Mouse (Mus musculus): ENCODE data around the gene Zbtb26. TPM values are rescaled to one million over a fixed set of nuclear protein-coding genes. Genes with fewer than 3 reads are reported as not detected.

Zbtb26 gene
- polyA plus RNA-seq, 1 experiment from 2014 or later = 1.6 TPM

GRCm38 (mm10) chr2:37479559-37479958 lies 36.6 kb upstream of the Zbtb26 start:
- ATAC-seq = no peak
- H3K36me3 ChIP-seq (ENCODE audit: control insufficient read depth, insufficient read depth) = peaks cover 43% of the 10 kb centered on the region
- H3K4me3 ChIP-seq (ENCODE audit: low read depth, low read length) = no peak overlapping the region
- no peak overlapping the region for H3K4me2 ChIP-seq (replicated peaks; ENCODE audit: low read depth)
- H3K27ac ChIP-seq (ENCODE audit: low read depth, low read length) = no peak overlapping the region
- no peaks in the 10 kb centered on the region for H3K4me1 ChIP-seq (replicated peaks; ENCODE audit: control insufficient read depth, insufficient read depth, low read length)
- no peak overlapping the region for H3K9ac ChIP-seq (ENCODE audit: low read depth, low read length)
- H3K9me3 ChIP-seq (ENCODE audit: control insufficient read depth) = no peaks in the 10 kb centered on the region
- no peaks in the 10 kb centered on the region for H3K27me3 ChIP-seq (replicated peaks; ENCODE audit: control insufficient read depth, insufficient read depth, low read length)
- TF ChIP-seq CTCF (IDR thresholded peaks at IDR 0.05; ENCODE audit: low read depth) = no peak

DNA sequence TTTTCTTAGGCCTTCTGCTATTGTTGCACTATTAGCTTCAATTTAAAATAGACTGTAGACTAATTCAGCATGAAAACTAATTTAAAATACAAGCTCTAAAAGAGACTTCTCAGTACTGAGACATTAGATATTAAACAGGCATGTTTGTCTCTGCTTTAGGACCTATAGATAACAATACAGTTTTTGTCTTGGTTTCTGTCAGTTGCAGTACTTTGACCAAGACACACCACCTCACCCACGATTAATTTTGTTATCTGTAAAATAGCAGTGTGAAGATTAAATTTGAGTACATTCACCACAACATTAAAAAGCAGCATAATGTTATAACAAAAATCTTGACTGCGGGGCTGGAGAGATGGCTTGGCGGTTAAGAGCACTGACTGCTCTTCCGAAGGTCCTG lies 23.3 kb upstream of the Zbtb26 start:
- Histone ChIP-seq H3K9me3 (ENCODE audit: control insufficient read depth) (no peaks in the 10 kb centered on the region), H3K9ac (ENCODE audit: low read depth, low read length) (no peak overlapping the region), H3K36me3 (ENCODE audit: control insufficient read depth, insufficient read depth) (peaks cover 7% of the 10 kb centered on the region; the same call in 1 of the 2 replicates), H3K27ac (ENCODE audit: low read depth, low read length) (no peak overlapping the region), H3K27me3 (replicated peaks; ENCODE audit: control insufficient read depth, insufficient read depth, low read length) (no peaks in the 10 kb centered on the region), H3K4me3 (ENCODE audit: low read depth, low read length) (no peak overlapping the region), H3K4me2 (replicated peaks; ENCODE audit: low read depth) (no peak overlapping the region), H3K4me1 (replicated peaks; ENCODE audit: control insufficient read depth, insufficient read depth, low read length) (0 out of 2 replicates have a peak, but pooled peaks cover 3% of the 10 kb centered on the region)
- no peak for TF ChIP-seq CTCF (IDR thresholded peaks at IDR 0.05; ENCODE audit: low read depth)
- ATAC-seq = no peak
- WGBS = 77% methylated on average over 4 of the region's 4 CpGs

DNA sequence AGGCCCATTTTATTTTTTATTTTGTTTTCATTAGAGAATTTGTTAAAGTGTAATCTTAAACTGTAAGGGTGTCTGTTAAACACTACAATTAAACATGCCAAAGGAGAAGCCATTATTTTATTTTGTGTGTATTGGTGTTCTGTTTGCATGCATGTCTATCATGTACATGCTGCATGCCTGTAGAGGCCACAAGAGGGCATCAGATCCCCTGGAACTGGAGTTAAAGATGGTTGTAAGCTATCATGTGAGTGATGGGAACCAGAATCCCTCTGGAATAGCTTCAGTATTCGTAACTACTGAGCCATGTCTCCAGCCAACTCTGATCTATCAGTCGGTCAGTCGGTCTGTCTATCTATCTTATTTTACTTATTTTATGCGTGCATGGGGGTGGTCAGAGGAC lies 17.8 kb upstream of the Zbtb26 start:
- no peak for ATAC-seq
- no peaks in the 10 kb centered on the region for H3K4me1 ChIP-seq (replicated peaks; ENCODE audit: control insufficient read depth, insufficient read depth, low read length)
- H3K9ac ChIP-seq (ENCODE audit: low read depth, low read length) = no peak overlapping the region
- H3K4me3 ChIP-seq (ENCODE audit: low read depth, low read length) = no peak overlapping the region
- no peaks in the 10 kb centered on the region for H3K27me3 ChIP-seq (replicated peaks; ENCODE audit: control insufficient read depth, insufficient read depth, low read length)
- WGBS = 95% methylated on average over 4 of the region's 4 CpGs
- no peaks in the 10 kb centered on the region for H3K9me3 ChIP-seq (ENCODE audit: control insufficient read depth)
- no peak overlapping the region for H3K27ac ChIP-seq (ENCODE audit: low read depth, low read length)
- no peaks in the 10 kb centered on the region for H3K36me3 ChIP-seq (ENCODE audit: control insufficient read depth, insufficient read depth)
- no peak overlapping the region for H3K4me2 ChIP-seq (replicated peaks; ENCODE audit: low read depth)
- TF ChIP-seq CTCF (IDR thresholded peaks at IDR 0.05; ENCODE audit: low read depth) = peak; percentile 39

- H3K9ac ChIP-seq (ENCODE audit: low read depth, low read length) = peak overlapping the region; percentile 91
- peak overlapping the region; percentile 85 for H3K27ac ChIP-seq (ENCODE audit: low read depth, low read length)
- no peaks in the 10 kb centered on the region for H3K9me3 ChIP-seq (ENCODE audit: control insufficient read depth)
- H3K4me3 ChIP-seq (ENCODE audit: low read depth, low read length) = peak overlapping the region; percentile 98
- ATAC-seq = peak; percentile 70
- H3K4me1 ChIP-seq (replicated peaks; ENCODE audit: control insufficient read depth, insufficient read depth, low read length) = 0 out of 2 replicates have a peak, but pooled peaks cover 5% of the 10 kb centered on the region
- no peaks in the 10 kb centered on the region for H3K27me3 ChIP-seq (replicated peaks; ENCODE audit: control insufficient read depth, insufficient read depth, low read length)
- no peaks in the 10 kb centered on the region for H3K36me3 ChIP-seq (ENCODE audit: control insufficient read depth, insufficient read depth)
- WGBS = under 1% methylated on average over 23 of the region's 24 CpGs
- peak overlapping the region; percentile 78 for H3K4me2 ChIP-seq (replicated peaks; ENCODE audit: low read depth)
- no peak for TF ChIP-seq CTCF (IDR thresholded peaks at IDR 0.05; ENCODE audit: low read depth)
These were observed 9.4 kb upstream of the Zbtb26 start for GRCm38 (mm10) chr2:37452376-37452760.

GRCm38 (mm10) chr2:37451667-37452375 lies 8.9 kb upstream of the Zbtb26 start:
- Histone ChIP-seq H3K27ac (ENCODE audit: low read depth, low read length) (peak overlapping the region; percentile 85), H3K9ac (ENCODE audit: low read depth, low read length) (peak overlapping the region; percentile 91), H3K36me3 (ENCODE audit: control insufficient read depth, insufficient read depth) (no peaks in the 10 kb centered on the region), H3K9me3 (ENCODE audit: control insufficient read depth) (no peaks in the 10 kb centered on the region), H3K4me1 (replicated peaks; ENCODE audit: control insufficient read depth, insufficient read depth, low read length) (0 out of 2 replicates have a peak, but pooled peaks cover 5% of the 10 kb centered on the region), H3K4me2 (replicated peaks; ENCODE audit: low read depth) (peak overlapping the region; percentile 78), H3K4me3 (ENCODE audit: low read depth, low read length) (peak overlapping the region; percentile 98), H3K27me3 (replicated peaks; ENCODE audit: control insufficient read depth, insufficient read depth, low read length) (no peaks in the 10 kb centered on the region)
- TF ChIP-seq CTCF (IDR thresholded peaks at IDR 0.05; ENCODE audit: low read depth) = 0 out of 2 replicates have a peak, but pooled peaks have one; percentile 16
- peak; percentile 99 for ATAC-seq
- 8% methylated on average over 37 of the region's 44 CpGs for WGBS

- peak overlapping the region; percentile 88 for H3K4me2 ChIP-seq (replicated peaks; ENCODE audit: low read depth)
- no peak for TF ChIP-seq CTCF (IDR thresholded peaks at IDR 0.05; ENCODE audit: low read depth)
- H3K4me3 ChIP-seq (ENCODE audit: low read depth, low read length) = peak overlapping the region; percentile 74
- WGBS = 21% methylated on average over 7 of the region's 7 CpGs
- no peaks in the 10 kb centered on the region for H3K9me3 ChIP-seq (ENCODE audit: control insufficient read depth)
- no peaks in the 10 kb centered on the region for H3K27me3 ChIP-seq (replicated peaks; ENCODE audit: control insufficient read depth, insufficient read depth, low read length)
- no peak for ATAC-seq
- H3K4me1 ChIP-seq (replicated peaks; ENCODE audit: control insufficient read depth, insufficient read depth, low read length) = no peaks in the 10 kb centered on the region
- H3K9ac ChIP-seq (ENCODE audit: low read depth, low read length) = peak overlapping the region; percentile 27; the same call in 1 of the 2 replicates
- peak overlapping the region; percentile 87 for H3K27ac ChIP-seq (ENCODE audit: low read depth, low read length)
- H3K36me3 ChIP-seq (ENCODE audit: control insufficient read depth, insufficient read depth) = peaks cover 16% of the 10 kb centered on the region
These were observed 11.3 kb downstream of the Zbtb26 start for GRCm38 (mm10) chr2:37431609-37432008.
